Mouse (Mus musculus) stomach, postnatal 0 days (tissue): ENCODE results near the gene Dcbld1. TPM values are rescaled to one million over a fixed set of nuclear protein-coding genes. Genes with fewer than 3 reads are reported as not detected.
A peak's percentile ranks its signal among the peaks of the same experiment; 100 is the strongest.

ENCODE experiments used
- ATAC-seq: fragments of 200-750 bp; cut with Nextera tagmentation; 2 replicates; pipeline ENCODE4 v1.8.0; 2017; ENCODE audit not compliant: low FRiP score, low TSS enrichment
- DNase-seq: peaks from one replicate; pipeline ENCODE4 v3.0.0-alpha.2; 2016; ENCODE audit warnings: low spot score
- H3K27ac ChIP-seq: fragments of 300-500 bp; sonication (generic); replicated peaks from 2 replicates; pipeline ENCODE4 v1.5.1; 2014; ENCODE audit warnings: mild to moderate bottlenecking, control low read depth
- H3K27me3 ChIP-seq: fragments of 300-500 bp; sonication (generic); 2 replicates; pipeline ENCODE4 v1.6.1; 2014; ENCODE audit warnings: low read length; ENCODE audit not compliant: control insufficient read depth, insufficient read depth
- H3K36me3 ChIP-seq: fragments of 300-500 bp; sonication (generic); 2 replicates; pipeline ENCODE4 v1.6.1; 2014; ENCODE audit warnings: low read length, mixed read lengths; ENCODE audit not compliant: control insufficient read depth, insufficient read depth
- H3K4me1 ChIP-seq: fragments of 300-500 bp; sonication (generic); replicated peaks from 2 replicates; pipeline ENCODE4 v1.6.1; 2014; ENCODE audit warnings: antibody characterized with exemption; ENCODE audit not compliant: control insufficient read depth, insufficient read depth
- H3K4me2 ChIP-seq: fragments of 300-500 bp; sonication (generic); replicated peaks from 2 replicates; pipeline ENCODE4 v1.6.1; 2014; ENCODE audit warnings: low read depth, mild to moderate bottlenecking, control low read depth, moderate library complexity
- H3K4me3 ChIP-seq: fragments of 300-500 bp; sonication (generic); 2 replicates; pipeline ENCODE4 v1.5.1; 2014; ENCODE audit warnings: low read depth, low read length, control low read depth
- H3K9ac ChIP-seq: fragments of 300-500 bp; sonication (generic); 2 replicates; pipeline ENCODE4 v1.6.1; 2014; ENCODE audit warnings: mild to moderate bottlenecking, low read length, control low read depth, mixed read lengths
- H3K9me3 ChIP-seq: fragments of 300-500 bp; sonication (generic); 2 replicates; pipeline ENCODE4 v1.6.1; 2016; ENCODE audit warnings: low read length; ENCODE audit not compliant: control insufficient read depth
- CTCF ChIP-seq: IDR thresholded peaks from 2 replicates; pipeline ENCODE4 v1.5.1; 2016; ENCODE audit warnings: antibody characterized with exemption, low read depth, mild to moderate bottlenecking, moderate library complexity
- EP300 ChIP-seq: optimal IDR thresholded peaks from 2 replicates; pipeline ENCODE3; 2016; ENCODE audit warnings: antibody characterized with exemption
- WGBS: fragments of 180-500 bp; shearing (Covaris S2); extraction: QIAGEN DNeasy Blood & Tissue Kit; methylation state at CpG from one replicate; pipeline ENCODE4 v1.1.7; 2014; 5-methylcytosine and 5-hydroxymethylcytosine counted together
- polyA plus RNA-seq: library from polyadenylated mRNA; unstranded; fragments of >200 nt; fragmentation: Nextera tagmentation; extraction: Ambion mirVana; gene quantifications from 2 replicates; pipeline ENCODE4 v1.2.1, GENCODE M21; 2015

Gene Dcbld1
- polyA plus RNA-seq, result 16.6 and 18.6 TPM in 2 replicates

DNA sequence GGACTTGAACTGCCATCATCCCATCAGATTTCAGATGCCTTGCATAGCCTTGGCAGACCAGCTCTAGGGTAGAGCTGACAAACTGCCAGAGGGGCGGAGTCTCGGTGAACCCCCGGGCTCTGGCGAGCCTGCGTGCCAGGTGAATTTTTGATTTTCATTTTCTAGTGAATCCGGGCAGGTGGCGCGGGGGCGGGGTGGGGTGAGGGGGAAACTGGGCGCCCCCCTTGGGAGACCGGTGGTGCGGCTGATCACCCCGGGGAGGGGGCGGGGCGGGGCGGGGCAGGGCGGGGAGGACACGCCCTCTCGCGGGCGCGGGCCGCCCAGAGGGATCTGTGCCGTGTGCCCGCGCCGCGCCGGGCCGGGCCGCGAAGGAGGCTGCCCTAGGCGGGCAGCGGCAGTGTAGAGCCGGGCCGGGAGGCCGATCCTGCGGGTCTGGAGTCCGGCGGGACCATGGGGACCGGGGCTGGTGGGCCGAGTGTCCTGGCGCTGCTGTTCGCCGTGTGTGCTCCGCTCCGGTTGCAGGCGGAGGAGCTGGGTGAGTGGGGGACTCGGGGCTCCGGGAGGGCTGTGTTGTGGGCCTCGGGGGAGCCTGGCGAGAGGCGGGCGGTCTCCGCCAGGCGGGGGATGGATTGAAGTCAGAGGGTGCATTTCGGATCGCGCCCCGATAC, at the start of gene Dcbld1:
Dcbld1 (plus strand) TSS at position 319 of the 668 bp plus-strand sequence.
- 1% methylated on average over 39 of the region's 60 CpGs for WGBS

DNA sequence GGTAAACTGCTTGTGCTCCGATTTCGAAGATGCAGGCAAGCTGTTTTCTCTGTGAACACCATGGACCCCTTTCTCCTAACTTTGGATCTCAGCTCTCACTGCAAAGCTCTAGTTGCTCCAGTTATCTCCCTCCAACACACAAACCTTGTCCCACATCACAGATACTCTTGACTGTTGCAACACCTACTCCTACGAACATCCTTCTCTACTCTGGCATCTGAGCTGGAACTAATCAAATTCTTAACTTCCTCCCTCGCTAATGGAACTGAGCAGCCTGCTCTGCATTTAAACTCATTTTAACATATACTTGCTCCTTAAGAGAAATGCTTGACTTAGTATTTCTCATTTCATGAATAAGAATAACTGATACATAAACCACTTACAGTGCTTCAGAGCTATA, 47.5 kb upstream of the Dcbld1 start:
- Histone ChIP-seq H3K27me3 (no peaks in the 10 kb centered on the region), H3K4me1 (no peaks in the 10 kb centered on the region), H3K9me3 (no peaks in the 10 kb centered on the region), H3K4me3 (no peak overlapping the region), H3K36me3 (no peaks in the 10 kb centered on the region), H3K9ac (no peak overlapping the region), H3K27ac (no peak overlapping the region), H3K4me2 (no peak overlapping the region)
- WGBS, result 80% methylated on average over 4 of the region's 4 CpGs
- TF ChIP-seq CTCF, result no peak
- TF ChIP-seq EP300, result no peak
- DNase-seq (no peak), ATAC-seq (no peak)

More for the DNA sequence above, at the start of gene Dcbld1:
- TF ChIP-seq EP300 (no peak), CTCF (no peak)
- no peaks in the 10 kb centered on the region for H3K36me3 ChIP-seq
- H3K4me1 ChIP-seq, result no peaks in the 10 kb centered on the region
- H3K27me3 ChIP-seq, result no peaks in the 10 kb centered on the region
- H3K9me3 ChIP-seq, result no peaks in the 10 kb centered on the region
- peak within 1 kb of the TSS; percentile 90 for H3K4me2 ChIP-seq
- peak; percentile 87 for DNase-seq
- peak within 1 kb of the TSS; percentile 82 for H3K4me3 ChIP-seq
- H3K27ac ChIP-seq, result peak within 1 kb of the TSS; percentile 93
- peak; percentile 91 for ATAC-seq
- H3K9ac ChIP-seq, result peak within 1 kb of the TSS; percentile 90

DNA sequence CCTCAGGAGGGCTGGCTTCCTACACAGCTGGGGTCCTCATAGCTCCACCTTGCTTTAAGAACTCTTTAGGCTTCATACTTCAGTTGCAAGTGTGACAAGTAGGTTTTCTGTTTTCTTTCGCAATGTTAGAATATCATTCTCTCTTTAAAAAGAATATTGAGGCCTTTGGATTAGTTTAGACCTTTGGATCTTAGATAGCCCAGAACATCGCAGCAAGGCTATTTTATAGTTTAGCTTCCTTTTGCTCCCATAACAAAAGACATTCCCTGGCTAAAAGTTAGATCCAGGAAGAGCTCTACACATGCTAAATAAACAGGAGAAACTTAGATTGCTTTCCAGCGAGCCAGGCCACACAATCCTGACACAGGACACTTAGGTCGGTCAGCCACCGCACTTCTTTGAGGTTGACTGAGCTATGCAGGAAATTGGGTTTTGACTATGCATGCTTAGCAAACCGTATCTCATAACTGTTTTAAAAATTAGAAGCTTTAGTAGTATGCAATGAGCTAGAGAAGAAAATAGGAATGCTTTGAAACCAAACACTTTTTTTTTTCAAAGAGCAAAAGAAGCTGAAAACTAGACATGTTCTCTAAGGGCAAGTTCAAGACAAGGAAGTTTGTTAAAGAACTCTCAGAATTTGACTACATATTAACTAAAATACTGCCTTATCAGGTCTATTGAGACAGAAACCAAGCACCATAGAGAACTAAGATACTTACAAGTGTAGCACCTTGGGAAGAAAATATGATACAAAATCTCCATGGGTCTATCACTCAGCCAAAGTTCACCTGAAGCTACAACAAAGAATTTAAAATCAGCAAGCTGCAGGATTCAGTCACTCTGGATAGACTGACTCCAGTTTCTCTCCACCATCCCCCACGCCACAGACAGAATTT, 38.2 kb upstream of the Dcbld1 start, which contains the start of gene Ros1:
Ros1 (minus strand) TSS at position 288 of the 896 bp plus-strand sequence.
- WGBS, result 61% methylated on average over 7 of the region's 7 CpGs
- H3K27ac ChIP-seq, result no peak within 1 kb of the TSS
- no peaks in the 10 kb centered on the region for H3K9me3 ChIP-seq
- no peak for TF ChIP-seq CTCF
- no peak for TF ChIP-seq EP300
- H3K27me3 ChIP-seq, result no peaks in the 10 kb centered on the region
- H3K4me2 ChIP-seq, result no peak within 1 kb of the TSS
- H3K4me1 ChIP-seq, result no peaks in the 10 kb centered on the region
- H3K4me3 ChIP-seq, result no peak within 1 kb of the TSS
- DNase-seq (no peak), ATAC-seq (no peak)
- H3K9ac ChIP-seq, result no peak within 1 kb of the TSS
- no peaks in the 10 kb centered on the region for H3K36me3 ChIP-seq

DNA sequence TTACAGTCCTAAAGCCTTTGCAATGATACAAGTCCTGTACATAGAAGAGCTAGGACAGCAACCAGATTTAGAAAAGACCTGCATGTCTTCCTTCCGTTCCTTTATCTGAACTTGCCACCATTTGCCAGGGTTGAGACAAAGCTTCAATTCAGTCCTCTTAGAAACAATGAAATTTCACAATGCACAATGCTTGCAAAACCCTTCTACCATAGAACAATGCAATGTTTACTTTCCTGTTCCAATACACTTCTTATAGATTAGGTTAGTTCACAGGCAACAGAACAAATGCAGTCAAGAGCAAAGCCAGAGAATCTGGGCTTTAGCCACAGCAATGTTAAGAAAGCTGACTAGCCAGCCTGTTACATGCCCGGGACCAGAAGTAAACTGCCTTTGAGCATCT, 29.4 kb upstream of the Dcbld1 start:
- TF ChIP-seq EP300, result no peak
- no peak for TF ChIP-seq CTCF
- ATAC-seq (no peak), DNase-seq (no peak)
- no peaks in the 10 kb centered on the region for H3K36me3 ChIP-seq
- no peak overlapping the region for H3K27ac ChIP-seq
- H3K4me1 ChIP-seq, result no peaks in the 10 kb centered on the region
- no peaks in the 10 kb centered on the region for H3K9me3 ChIP-seq
- H3K4me3 ChIP-seq, result no peak overlapping the region
- WGBS, result 69% methylated on average over 2 of the region's 2 CpGs
- no peak overlapping the region for H3K9ac ChIP-seq
- H3K4me2 ChIP-seq, result no peak overlapping the region
- H3K27me3 ChIP-seq, result no peaks in the 10 kb centered on the region

DNA sequence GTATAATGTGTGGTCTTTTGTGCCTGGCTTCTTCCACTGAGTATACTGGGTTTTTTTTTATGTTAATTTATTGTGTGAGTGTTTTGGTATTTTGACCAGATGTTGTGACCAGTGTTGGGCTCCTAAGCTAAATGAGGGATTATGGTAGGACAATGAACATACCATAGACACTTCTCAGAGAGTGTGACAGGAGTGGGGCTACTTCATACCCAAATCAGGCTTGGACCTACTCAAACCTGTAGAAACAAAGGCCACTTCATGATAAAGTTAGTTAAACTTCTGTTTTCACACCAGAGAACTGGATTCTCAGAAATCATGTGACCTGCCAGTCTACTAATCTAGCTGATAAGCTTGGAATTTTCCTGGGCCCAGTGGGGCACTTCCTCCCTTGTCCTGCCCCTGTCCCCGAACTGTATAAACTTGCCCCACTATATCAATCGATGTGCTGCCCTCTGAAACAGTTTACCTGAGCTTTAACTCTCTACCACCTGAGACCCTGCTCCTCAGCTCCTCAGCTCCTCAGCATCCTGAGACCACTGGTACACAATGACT, 18.1 kb upstream of the Dcbld1 start:
- 25% methylated on average over 2 of the region's 2 CpGs for WGBS
- Histone ChIP-seq H3K9me3 (no peaks in the 10 kb centered on the region), H3K9ac (no peak overlapping the region), H3K4me1 (no peaks in the 10 kb centered on the region), H3K27ac (no peak overlapping the region), H3K36me3 (no peaks in the 10 kb centered on the region), H3K27me3 (no peaks in the 10 kb centered on the region), H3K4me3 (no peak overlapping the region), H3K4me2 (no peak overlapping the region)
- DNase-seq, result no peak
- TF ChIP-seq EP300 (no peak), CTCF (no peak)
- peak; percentile 73; the same call in 1 of the 2 replicates for ATAC-seq
